Mouse (Mus musculus): ENCODE measurements at regions not wholly inside any gene's neighbourhood (a gene's known extent, or its start where the extent isn't known, plus 50 kb on each side); places are given as distances from the start of the nearest gene placed in this dataset.

- TF ChIP-seq CTCF (IDR thresholded peaks at IDR 0.05; ENCODE audit: low read depth, low read length), result no peak
- TF ChIP-seq POLR2AphosphoS5 (IDR thresholded peaks at IDR 0.05; ENCODE audit: insufficient replicate concordance, low read depth, low read length), result no peak
- TF ChIP-seq TAL1 (conservative IDR thresholded peaks at IDR 0.05; ENCODE audit: low read depth, low read length), result no peak
- TF ChIP-seq GATA1 (IDR thresholded peaks at IDR 0.05; ENCODE audit: borderline replicate concordance, low read length), result no peak
- TF ChIP-seq GATA2 (IDR thresholded peaks at IDR 0.05; ENCODE audit: borderline replicate concordance, low read depth, low read length), result no peak
Measured at GRCm38 (mm10) chr1:90287251-90287650, 83.5 kb downstream of the Ackr3 start.
